Mouse (Mus musculus): ENCODE measurements at regions not wholly inside any gene's neighbourhood (a gene's known extent, or its start where the extent isn't known, plus 50 kb on each side); places are given as distances from the start of the nearest gene placed in this dataset.

DNA sequence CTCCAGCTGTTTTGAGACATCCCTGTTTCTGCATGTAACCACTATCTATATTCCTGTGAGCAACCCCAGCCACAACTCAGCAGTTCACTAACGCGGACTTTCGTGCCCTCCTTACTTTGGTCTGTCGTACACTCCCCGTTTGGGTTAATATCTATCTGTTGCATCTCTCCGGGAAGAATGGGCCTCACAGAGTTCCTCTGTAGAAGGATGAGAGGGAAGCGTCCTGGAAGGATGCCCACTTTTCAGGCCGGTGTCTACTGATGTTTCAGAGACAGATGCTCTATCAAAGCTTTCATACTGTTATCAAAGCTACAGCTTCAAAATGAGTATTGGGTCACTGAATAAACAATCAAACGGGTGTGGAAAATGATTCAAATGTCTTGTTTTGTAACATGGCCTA lies 487.4 kb downstream of the Trim52 start:
- ATAC-seq (replicated peaks; ENCODE audit: low read depth, poor library complexity, severe bottlenecking) = no peak

- no peak for ATAC-seq (replicated peaks; ENCODE audit: low read depth, poor library complexity, severe bottlenecking)
Observed at GRCm38 (mm10) chr14:106593980-106594379, 488.0 kb downstream of the Trim52 start.

DNA sequence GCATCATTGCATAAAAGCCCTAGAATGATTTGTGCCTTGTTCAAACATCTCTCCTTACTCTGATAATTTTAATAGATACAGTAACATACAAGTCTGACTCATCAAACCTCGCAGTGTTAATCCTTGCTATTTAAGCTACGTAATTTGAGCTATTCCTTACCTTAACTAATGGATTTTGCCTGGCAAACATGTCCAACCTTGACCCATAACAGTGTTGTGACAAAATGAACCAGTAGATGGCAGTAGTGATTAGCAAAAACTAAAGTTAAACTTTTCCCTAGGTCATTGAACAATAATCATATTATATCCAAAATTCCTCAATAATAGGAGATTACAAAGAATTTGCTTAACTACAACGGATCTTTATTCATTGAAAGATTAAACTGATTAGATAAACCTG lies 501.0 kb downstream of the Trim52 start:
- peak; percentile 71; the same call in 1 of the 2 replicates for ATAC-seq (replicated peaks; ENCODE audit: low read depth, poor library complexity, severe bottlenecking)

GRCm38 (mm10) chr14:106608341-106608927 lies 502.4 kb downstream of the Trim52 start:
- ATAC-seq (replicated peaks; ENCODE audit: low read depth, poor library complexity, severe bottlenecking) = no peak
